Mouse (Mus musculus) ES-E14 (cell line): ENCODE measurements around the gene Lonrf2. TPM values are rescaled to one million over a fixed set of nuclear protein-coding genes. Genes with fewer than 3 reads are reported as not detected.

Source experiments
- DNase-seq: peaks from one replicate; pipeline ENCODE4 v3.0.0-alpha.2; 2013; ENCODE audit warnings: low read depth, low spot score
- H3K27ac ChIP-seq: 2 replicates; pipeline ENCODE4 v1.5.1; 2012; ENCODE audit warnings: low read depth, mild to moderate bottlenecking, low read length, moderate library complexity, mixed read lengths; ENCODE audit not compliant: poor library complexity, insufficient read depth, severe bottlenecking
- H3K36me3 ChIP-seq: 2 replicates; pipeline ENCODE4 v1.6.1; 2012; ENCODE audit warnings: mild to moderate bottlenecking, low read length, moderate library complexity, mixed read lengths; ENCODE audit not compliant: control insufficient read depth, poor library complexity, insufficient read depth, severe bottlenecking
- H3K4me1 ChIP-seq, 2 experiments: fragments of 150-350 bp in 1 of 2; sonication (generic) in 1 of 2; 2 replicates each; pipeline ENCODE4 v1.6.1; 2012; ENCODE audit warnings: low read length in 2 of 2, mild to moderate bottlenecking in 1 of 2, mixed read lengths in 1 of 2; ENCODE audit not compliant: control insufficient read depth in 2 of 2, insufficient read depth in 2 of 2, poor library complexity in 1 of 2
- H3K4me3 ChIP-seq, 2 experiments: fragments of 150-350 bp in 1 of 2; sonication (generic) in 1 of 2; 2 replicates each; pipeline ENCODE4 v1.5.1; 2012; ENCODE audit warnings: low read length in 2 of 2, low read depth in 1 of 2, mild to moderate bottlenecking in 1 of 2, mixed read lengths in 1 of 2; ENCODE audit not compliant: insufficient read depth in 1 of 2, poor library complexity in 1 of 2, severe bottlenecking in 1 of 2
- H3K9ac ChIP-seq: 2 replicates; pipeline ENCODE4 v1.6.1; 2012; ENCODE audit warnings: low read depth, mild to moderate bottlenecking, low read length, mixed read lengths; ENCODE audit not compliant: poor library complexity, insufficient read depth, severe bottlenecking
- H3K9me3 ChIP-seq: fragments of 150-350 bp; sonication (generic); 2 replicates; pipeline ENCODE4 v1.6.1; 2012; ENCODE audit warnings: low read depth, mild to moderate bottlenecking, low read length; ENCODE audit not compliant: control insufficient read depth, insufficient read depth
- CHD2 ChIP-seq: IDR thresholded peaks from 2 replicates; pipeline ENCODE4 v1.6.1; 2014; ENCODE audit warnings: mild to moderate bottlenecking, low read depth, low read length, inconsistent platforms
- HCFC1 ChIP-seq: IDR thresholded peaks from 2 replicates; pipeline ENCODE4 v1.6.1; 2012; ENCODE audit warnings: low read length, inconsistent platforms, borderline replicate concordance; ENCODE audit not compliant: insufficient read depth
- MAFK ChIP-seq: IDR thresholded peaks from 2 replicates; pipeline ENCODE4 v1.6.1; 2014; ENCODE audit warnings: mild to moderate bottlenecking, low read depth, low read length, inconsistent platforms; ENCODE audit not compliant: insufficient read depth
- ZC3H11A ChIP-seq: IDR thresholded peaks from 2 replicates; pipeline ENCODE4 v1.6.1; 2012; ENCODE audit warnings: low read depth, mild to moderate bottlenecking, inconsistent platforms, low read length, borderline replicate concordance
- ZNF384 ChIP-seq: IDR thresholded peaks from 2 replicates; pipeline ENCODE4 v1.6.1; 2012; ENCODE audit warnings: low read depth, low read length, inconsistent platforms
- in situ Hi-C, 2 experiments: fragments of 600-800 bp; cut with MboI; formaldehyde crosslinking; loops; one replicate each; pipeline ENCODE4 v1.15.1; 2025; ENCODE audit warnings: low sequenced_read_pairs in 2 of 2, inconsistent platforms in 1 of 2; ENCODE audit not compliant: unreplicated experiment in 2 of 2
- total RNA-seq: library from RNA; depleted of rRNA; stranded (reverse); fragments of 300-350 nt; gene quantifications from 2 replicates; pipeline ENCODE4 v1.2.3, GENCODE M21; 2012

Gene Lonrf2
- total RNA-seq, 1 experiment, result 1.5 TPM

- no peak overlapping the region for H3K27ac ChIP-seq
- DNase-seq, result no peak
- H3K4me3 ChIP-seq, result no peak overlapping the region
- TF ChIP-seq MAFK, result no peak
- no peak for TF ChIP-seq CHD2
- no peak for TF ChIP-seq ZC3H11A
- H3K36me3 ChIP-seq, result no peaks in the 10 kb centered on the region
- in situ Hi-C loops, result loop anchor here in 1 of 2 experiments (25.0 kb wide), 1 partner anchor 591 kb away; no protein-coding TSS in a partner anchor
- H3K9me3 ChIP-seq, result no peaks in the 10 kb centered on the region
- no peaks in the 10 kb centered on the region for H3K4me1 ChIP-seq
- H3K9ac ChIP-seq, result no peak overlapping the region
These were observed 58.2 kb downstream of the Lonrf2 start for GRCm38 (mm10) chr1:38778271-38778670.

- H3K36me3 ChIP-seq, result no peaks in the 10 kb centered on the region
- no peak overlapping the region for H3K27ac ChIP-seq
- no peak for DNase-seq
- TF ChIP-seq MAFK (no peak), ZNF384 (no peak), HCFC1 (no peak), CHD2 (no peak), ZC3H11A (no peak)
- no peaks in the 10 kb centered on the region for H3K9me3 ChIP-seq
- no peak overlapping the region for H3K4me3 ChIP-seq
- no peak overlapping the region for H3K9ac ChIP-seq
- H3K4me1 ChIP-seq, result no peaks in the 10 kb centered on the region
- in situ Hi-C loops, result loop anchor here in 1 of 2 experiments (25.0 kb wide), 1 partner anchor 590 kb away; no protein-coding TSS in a partner anchor
These were observed 59.0 kb downstream of the Lonrf2 start for GRCm38 (mm10) chr1:38777500-38777899.

GRCm38 (mm10) chr1:38775713-38776112, 60.8 kb downstream of the Lonrf2 start:
- Histone ChIP-seq H3K4me3 (no peak overlapping the region), H3K9me3 (no peaks in the 10 kb centered on the region), H3K4me1 (no peaks in the 10 kb centered on the region), H3K9ac (no peak overlapping the region), H3K36me3 (no peaks in the 10 kb centered on the region), H3K27ac (no peak overlapping the region)
- DNase-seq, result no peak
- in situ Hi-C loops, result loop anchor here in 1 of 2 experiments (25.0 kb wide), 1 partner anchor 588 kb away; no protein-coding TSS in a partner anchor
- TF ChIP-seq CHD2 (no peak), MAFK (no peak), ZNF384 (no peak), ZC3H11A (no peak), HCFC1 (no peak)

- TF ChIP-seq CHD2 (no peak), HCFC1 (no peak), MAFK (no peak), ZC3H11A (no peak), ZNF384 (no peak)
- Histone ChIP-seq H3K27ac (no peak overlapping the region), H3K36me3 (no peaks in the 10 kb centered on the region), H3K9me3 (no peaks in the 10 kb centered on the region), H3K9ac (no peak overlapping the region), H3K4me1 (no peaks in the 10 kb centered on the region), H3K4me3 (no peak overlapping the region)
- in situ Hi-C loops, result no loop called here
- no peak for DNase-seq
These were observed 65.8 kb downstream of the Lonrf2 start for GRCm38 (mm10) chr1:38770676-38771075.

GRCm38 (mm10) chr1:38769920-38770319, 66.6 kb downstream of the Lonrf2 start:
- H3K9ac ChIP-seq, result no peak overlapping the region
- in situ Hi-C loops, result no loop called here
- DNase-seq, result peak; percentile 63
- H3K27ac ChIP-seq, result no peak overlapping the region
- TF ChIP-seq ZNF384, result no peak
- TF ChIP-seq ZC3H11A, result 0 out of 2 replicates have a peak, but pooled peaks have one; percentile 5
- no peak overlapping the region for H3K4me3 ChIP-seq
- H3K4me1 ChIP-seq, result no peaks in the 10 kb centered on the region
- H3K9me3 ChIP-seq, result no peaks in the 10 kb centered on the region
- no peaks in the 10 kb centered on the region for H3K36me3 ChIP-seq
